Mouse (Mus musculus): Measurements from ENCODE around the gene Fbxo2. TPM values are rescaled to one million over a fixed set of nuclear protein-coding genes. Genes with fewer than 3 reads are reported as not detected.
"Not testable (repeated sequence)": the region's sequence is repeated elsewhere in the genome, so short reads cannot be mapped to it uniquely, and the experiment has no call there.

Fbxo2 gene
- total RNA-seq (2022): 100 to 1,000 TPM; 112 to 133 (median 119) TPM

DNA sequence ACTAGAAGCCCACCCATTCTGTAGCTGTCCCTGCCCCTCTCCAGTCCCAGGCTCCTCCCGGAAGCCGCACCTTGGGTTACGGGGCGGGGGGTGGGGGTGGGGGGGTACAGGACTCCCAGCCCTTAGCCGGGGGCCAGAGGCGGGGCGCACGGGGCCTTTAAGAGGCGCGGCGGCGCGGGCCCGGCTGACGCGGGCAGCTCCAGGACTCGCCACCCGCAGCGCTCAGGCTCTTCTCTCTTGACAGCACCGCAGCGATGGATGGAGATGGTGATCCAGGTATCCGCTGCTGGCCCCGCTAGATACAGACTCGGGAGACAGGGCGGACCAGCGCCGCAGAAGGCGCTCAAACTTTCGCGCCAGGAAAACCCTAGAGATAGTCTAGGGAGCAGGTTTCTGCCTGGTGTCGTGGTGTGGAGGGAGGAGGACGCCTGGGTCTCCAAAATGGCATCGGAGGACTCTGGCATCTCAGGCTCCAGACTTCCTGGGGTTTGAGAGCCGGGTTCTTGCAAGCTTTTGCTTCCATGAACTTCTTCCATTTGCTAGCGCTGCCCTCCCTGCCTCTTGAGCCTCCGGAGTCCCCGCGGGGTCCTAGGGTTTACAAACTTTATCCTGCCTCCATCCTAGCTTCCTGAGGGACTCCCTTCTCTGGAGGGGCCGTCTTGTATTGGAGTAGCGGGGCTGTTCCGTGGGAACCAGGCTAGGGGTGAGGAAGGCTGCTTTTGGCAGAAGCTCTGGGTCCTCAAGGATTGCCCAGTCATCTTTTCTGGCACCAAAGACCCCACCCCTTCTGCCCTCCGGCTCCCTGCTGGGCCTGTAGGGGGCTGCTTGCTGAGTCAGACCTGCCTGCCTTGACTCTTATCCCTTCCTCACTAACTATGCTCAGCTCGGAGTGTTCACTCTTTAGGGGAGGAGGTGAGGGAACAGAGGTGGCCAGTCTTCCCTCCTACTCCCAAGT, at the start of gene Fbxo2, which contains the start of gene Fbxo44:
TSS of gene Fbxo2 (plus strand) at position 186 of the 955 bp plus-strand sequence.
TSS of gene Fbxo44 (minus strand) at position 47 of the 955 bp plus-strand sequence.
- peak in 1 of 2 experiments; percentile 49 for DNase-seq (ENCODE audit: low spot score in 2 of 2)

DNA sequence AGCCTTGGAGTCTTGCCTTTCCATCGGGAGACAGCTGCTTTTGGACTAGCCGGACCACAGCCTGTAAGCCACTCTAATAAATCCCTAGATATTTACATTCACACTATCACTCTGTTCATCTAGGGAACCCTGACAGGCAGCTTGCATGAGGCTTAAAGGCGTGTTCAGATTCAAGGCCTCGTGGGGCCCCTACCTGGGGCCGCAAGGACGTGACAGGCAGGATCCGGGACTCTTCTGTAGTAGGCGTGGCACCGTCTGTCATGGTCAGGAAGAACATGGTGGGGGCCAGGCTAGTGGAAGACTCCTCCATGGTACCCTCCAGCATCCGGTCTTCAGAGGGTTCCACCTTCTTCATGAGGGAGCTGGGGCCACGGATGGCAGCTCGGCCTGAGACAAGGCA, 47.9 kb upstream of the Fbxo2 start:
- no peak for DNase-seq (ENCODE audit: low spot score in 2 of 2)

DNA sequence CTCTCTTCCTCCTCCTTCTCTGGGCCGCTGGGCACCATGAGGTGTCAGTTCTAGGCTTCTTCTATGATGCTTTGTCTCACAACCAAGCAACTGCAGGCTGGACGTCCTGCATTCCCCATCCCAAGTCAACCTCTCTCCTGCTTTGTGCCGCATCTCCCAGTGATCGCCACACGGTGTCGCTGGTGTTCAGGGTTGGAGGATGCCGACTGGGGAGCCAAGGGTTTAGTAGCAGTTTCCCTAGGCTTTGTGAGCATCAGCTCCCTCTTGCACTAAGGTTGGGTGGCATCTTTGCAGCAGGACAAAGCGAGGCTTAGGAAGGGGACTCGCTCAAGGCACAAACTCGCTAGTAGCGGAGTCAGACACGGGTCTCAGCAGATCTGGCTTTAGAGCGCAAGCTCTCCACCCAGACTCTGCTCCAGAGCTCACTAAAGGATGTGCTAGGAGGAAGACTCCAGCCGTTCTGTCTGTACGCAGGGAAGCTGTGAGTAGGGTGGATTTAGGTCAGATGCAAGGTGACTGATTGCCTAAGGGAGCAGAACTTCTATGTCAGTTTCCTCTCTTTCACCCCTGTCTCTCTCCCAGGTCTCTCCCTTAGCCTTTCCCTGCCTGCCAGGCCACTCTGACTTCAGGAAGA, 45.5 kb upstream of the Fbxo2 start:
- peak; percentile 75 to 78 for DNase-seq (ENCODE audit: low spot score in 2 of 2)

DNA sequence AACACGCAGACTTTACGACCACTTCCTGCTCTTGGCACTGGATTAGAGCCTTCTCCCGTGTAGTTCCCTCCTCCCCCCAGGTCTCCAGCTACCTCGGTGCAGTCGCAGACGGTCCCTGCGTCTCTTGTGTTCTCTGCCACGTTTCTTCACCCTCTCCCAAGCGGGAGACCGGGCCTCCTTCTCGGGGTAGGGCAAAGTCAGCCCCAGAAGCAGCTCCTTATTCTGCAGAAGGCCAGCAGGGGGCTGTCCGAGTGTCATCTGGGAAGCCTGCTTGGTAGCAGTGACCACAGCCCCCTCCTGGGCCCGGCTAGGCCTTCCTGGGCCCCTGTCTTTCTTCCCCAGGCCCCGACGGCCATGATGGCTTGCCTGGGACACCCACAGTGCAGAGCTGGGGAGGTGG, 45.0 kb upstream of the Fbxo2 start:
- no peak for DNase-seq (ENCODE audit: low spot score in 2 of 2)

DNA sequence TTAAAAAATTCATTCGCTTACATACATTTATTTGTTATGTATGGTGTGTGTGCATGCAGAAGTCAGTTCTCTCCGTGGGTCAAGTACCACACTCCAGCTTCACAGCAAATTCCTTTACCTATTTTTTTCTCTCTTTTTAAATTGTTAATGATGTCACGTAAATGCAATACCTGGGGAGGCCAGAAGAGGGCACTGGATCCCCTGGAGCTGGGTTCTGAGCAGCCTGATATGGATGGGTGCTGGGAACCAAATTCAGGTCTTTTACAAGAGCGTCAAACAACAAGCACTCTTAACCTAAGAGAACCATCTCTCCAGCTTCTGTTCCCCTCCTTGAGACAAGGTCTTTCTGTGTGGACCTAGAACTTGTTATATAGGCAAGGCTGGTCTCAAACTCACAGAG, 43.8 kb upstream of the Fbxo2 start:
- no peak for DNase-seq (ENCODE audit: low spot score in 2 of 2)

DNA sequence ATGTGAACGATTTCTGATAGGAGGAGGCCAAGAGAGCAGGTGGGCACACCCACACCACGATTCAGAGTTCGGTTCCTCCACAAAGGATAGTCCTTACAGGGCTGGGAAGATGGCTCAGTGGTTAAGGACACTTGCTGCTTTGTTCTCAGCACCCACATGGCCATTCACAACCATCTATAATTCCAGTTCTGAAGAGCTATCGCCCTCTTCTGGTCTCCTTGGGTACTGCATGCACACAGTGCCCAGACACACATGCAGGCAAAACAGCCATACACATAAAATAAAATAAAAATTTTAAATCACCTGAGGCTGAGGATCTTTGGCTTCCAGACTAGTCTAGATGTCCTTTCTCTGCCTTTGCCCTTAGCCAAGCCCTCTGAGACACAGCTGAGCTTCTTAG, 43.0 kb upstream of the Fbxo2 start:
- no peak for DNase-seq (ENCODE audit: low spot score in 2 of 2)

DNA sequence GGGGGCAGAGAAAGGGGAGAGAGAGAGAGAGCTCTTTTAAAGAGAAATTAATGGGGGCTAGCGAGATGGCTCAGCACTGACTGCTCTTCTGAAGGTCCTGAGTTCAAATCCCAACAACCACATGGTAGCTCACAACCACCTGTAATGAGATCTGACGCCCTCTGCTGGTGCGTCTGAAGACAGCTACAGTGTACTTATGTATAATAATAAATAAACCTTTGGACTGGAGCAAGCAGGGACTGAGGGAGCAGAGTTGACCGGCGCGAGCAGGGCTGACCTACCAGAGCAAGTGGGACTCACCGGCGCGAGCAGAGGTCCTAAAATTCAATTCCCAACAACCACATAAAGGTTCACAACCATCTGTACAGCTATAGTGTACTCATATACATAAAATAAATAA, 40.8 kb upstream of the Fbxo2 start:
- DNase-seq (ENCODE audit: low spot score in 2 of 2): not testable (repeated sequence)

DNA sequence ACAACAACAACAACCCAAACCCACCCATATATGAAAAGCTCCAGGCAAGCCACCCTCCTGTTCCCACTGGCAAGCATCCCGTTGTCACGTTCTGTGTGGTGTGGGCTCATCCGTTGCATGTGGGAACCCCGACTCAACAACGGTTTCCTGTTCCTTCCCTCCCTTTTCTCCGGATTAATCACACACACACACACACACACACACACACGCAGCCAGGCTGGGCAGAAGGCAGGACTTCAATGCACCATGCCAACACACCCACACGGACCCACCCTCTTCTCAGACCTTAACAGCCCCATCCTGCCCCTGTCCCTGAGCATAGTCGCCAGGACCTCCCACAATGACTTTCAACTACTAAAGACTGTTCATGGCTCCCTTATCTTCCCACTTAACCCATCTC, 39.9 kb upstream of the Fbxo2 start:
- no peak for DNase-seq (ENCODE audit: low spot score in 2 of 2)

DNA sequence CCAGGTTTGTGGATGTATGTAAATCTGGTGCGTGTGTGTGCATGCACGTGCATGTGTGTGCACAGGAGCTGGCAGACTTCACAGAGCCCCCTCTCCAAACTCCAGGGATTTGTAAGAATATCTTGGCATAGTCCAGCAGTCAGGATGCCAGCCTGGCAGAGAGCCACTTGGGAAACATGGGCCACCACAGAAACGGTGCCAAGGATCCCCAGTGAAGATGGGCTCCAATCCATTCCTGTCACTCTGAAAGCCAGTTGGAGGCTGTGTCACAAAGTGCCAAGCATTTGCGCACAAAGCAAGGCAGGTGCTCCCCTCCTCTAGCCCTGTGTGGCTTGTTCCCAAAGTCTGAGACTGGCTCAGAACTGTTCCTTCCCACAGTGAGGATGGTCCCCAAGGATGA, 39.1 kb upstream of the Fbxo2 start:
- DNase-seq (ENCODE audit: low spot score in 2 of 2): peak; percentile 45 to 75

DNA sequence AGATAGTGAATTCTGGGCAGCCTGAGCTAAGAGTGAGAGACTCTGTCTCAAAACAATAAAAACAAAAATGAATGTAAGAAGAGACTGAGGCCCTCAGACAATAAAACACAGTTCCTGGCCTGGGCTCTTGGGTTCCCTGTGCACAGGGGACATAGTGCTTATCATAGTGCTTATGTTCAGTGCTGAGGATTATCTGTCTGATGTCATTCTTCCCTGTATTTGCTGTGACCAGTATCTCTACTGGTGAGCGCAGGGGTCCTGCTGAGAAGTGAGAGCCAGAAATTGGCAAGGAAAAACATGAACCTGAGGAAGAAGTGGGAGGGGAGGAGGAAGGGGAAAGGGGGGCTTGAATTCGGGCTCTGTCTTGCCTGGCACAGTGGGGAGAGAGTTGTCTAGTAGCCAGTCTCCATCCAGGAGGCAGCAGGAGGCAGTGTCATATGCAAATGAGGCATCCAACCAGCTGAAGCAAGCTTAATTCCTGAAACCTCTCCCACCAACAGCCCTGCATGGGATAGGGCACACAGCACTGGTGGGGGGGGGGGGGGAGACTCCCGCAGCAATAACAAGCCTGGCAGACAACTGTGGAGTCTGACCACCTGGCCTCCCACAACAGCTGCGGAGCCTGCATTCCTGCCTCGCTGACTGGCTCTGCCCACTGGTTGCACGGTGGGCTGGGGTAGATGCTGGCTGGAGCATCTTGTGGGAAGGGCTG, 38.3 kb upstream of the Fbxo2 start:
- no peak for DNase-seq (ENCODE audit: low spot score in 2 of 2)

DNA sequence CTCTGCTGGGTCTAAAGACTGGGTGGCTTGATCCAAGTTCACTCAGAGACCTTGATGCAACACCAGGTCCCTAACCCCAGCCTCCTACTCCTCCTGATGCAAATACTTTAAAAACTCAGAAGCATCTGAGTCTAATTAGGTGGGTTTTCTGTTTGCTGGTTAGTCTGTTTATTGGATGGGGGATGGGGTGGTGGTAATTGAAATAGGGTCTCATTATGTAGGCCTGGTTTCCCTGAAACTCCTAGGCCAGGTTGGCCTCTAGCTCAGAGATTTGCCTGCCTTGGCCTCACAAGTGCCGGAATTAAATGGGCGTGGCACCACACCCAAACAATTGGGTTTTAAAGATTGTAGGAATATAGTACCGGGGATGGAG, 37.7 kb upstream of the Fbxo2 start:
- DNase-seq (ENCODE audit: low spot score in 2 of 2): no peak

DNA sequence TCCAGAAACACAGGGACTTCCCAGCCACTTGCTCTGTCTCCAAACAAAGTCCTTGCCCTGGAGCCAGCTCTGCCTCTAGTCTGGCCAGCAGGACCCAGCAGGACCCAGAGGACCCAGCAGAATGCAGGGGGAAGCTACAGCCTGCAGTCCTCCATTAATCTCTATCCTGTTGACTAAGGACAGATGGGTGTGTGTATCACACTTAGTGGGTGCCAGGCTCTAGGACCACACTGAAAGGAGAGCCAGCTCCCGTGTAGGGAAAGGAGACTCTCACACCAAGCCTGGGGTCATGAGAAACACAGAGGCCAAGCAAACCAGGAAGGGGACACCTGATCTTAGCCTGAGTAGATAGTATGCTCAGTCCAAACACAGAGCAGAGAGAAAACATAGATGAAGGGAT, 32.2 kb upstream of the Fbxo2 start:
- DNase-seq (ENCODE audit: low spot score in 2 of 2): no peak

DNA sequence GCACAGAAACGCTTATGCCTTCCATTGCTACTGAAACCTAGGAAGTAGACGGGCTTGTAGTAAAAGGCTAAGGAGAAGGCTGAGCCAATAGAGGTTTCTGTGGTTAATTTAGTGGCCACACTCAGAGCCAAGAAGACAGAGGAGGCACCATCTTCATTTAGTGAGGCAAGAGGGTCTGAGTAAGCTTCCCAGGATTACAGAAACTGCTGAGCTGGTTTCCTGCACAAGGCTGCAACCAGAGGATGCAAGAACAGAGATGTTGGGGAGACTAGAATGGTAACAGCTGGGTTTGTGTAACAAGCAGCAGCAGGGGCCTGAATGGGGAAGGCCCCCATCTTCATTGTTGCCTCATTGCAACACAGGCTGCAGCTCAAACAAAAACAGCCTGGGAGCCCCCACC, 31.7 kb upstream of the Fbxo2 start:
- DNase-seq (ENCODE audit: low spot score in 2 of 2): no peak

DNA sequence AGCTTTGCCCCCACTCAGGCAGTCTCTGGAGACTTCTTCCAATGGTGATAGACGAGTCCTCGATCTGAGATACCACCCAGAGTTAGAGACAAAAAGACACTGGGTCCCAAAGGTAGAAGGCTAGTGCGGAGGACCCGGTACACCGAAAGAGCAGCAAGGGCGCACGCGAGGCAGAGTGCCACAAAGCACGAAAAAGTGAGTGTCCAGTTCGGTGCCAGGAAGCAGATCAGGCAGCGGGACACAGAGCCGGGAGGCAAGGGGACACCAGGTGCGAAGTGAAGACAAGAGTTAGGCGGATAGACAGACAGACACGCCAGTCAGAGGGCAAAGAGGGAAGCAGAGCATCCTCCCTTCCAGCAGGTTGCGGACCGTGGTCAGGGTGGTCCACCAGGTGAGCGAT, 30.3 kb upstream of the Fbxo2 start, which contains the start of gene Mad2l2:
TSS of gene Mad2l2 (plus strand) at position 252 of the 400 bp plus-strand sequence.
- DNase-seq (ENCODE audit: low spot score in 2 of 2): no peak

DNA sequence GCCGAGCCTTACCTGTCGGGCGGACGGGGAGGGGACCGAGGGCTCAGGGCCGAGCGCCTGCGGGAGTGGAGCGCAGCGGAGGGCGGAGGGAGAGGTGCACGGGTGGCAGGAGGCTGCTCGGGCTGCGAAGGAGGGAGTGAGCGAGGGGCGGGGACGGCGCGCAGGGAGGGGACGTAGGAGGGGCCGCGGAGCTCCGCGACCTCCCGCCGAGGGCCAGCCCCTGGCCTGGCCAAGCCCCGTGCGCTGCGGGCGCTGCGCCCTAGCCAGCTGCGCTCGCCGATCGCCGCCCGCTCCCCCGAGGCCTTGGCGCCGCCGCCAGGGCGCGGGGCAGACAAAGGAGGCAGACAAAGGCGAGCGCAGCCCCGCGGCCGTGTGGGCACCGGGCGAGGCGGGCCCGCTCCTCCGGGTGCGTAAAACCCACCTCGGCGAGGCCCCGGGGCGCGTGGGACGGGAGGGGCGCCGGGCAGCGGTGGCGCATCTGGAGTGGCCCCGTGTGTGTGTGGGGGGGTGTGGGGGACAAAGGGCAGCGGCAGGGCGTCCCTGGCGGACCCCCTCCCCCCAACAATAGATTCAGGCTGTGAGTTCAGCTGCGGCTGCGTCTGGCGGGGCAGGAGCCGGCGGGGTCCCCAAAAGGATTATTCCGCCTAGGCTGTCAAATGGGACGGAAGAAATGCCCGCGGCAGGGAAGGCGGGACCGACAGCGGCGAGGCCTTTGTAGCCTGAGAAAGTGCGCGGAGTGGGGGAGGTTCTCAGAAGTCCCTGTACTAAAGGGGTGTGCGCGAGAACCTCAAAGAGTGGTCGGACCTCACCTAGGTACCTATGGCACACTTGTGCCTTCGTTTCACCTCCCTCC, 29.6 kb upstream of the Fbxo2 start, which contains the start of gene Draxin:
TSS of gene Draxin (minus strand) at position 138 of the 853 bp plus-strand sequence.
- no peak for DNase-seq (ENCODE audit: low spot score in 2 of 2)

DNA sequence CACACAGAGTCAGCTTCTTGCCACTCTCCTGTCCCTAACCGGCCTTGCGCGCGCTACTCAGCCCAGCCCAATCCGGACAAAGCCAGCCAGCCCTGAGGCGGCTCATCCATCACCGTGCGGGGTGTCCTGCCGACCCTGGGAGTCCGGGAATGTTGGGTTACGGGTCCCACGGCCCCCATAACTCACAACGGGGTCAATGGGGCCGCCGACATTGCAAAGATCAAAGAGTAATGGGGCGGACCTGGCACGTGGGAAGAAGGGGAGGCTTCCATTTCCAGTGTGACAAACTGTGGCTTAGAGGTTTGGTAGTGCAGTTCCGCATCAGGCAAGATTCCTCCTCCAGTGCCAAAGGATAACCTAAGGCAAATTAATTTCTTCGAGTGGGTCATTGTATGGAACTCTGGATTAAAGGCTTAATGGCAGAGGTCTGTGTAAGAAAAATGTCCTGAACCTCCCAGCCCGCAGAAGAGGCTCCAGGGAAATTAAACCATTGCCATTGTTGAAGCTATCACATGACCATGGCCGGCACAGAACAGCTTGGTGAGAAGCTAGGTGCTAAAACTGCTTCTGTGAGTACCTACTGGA, 28.8 kb upstream of the Fbxo2 start:
- no peak for DNase-seq (ENCODE audit: low spot score in 2 of 2)

DNA sequence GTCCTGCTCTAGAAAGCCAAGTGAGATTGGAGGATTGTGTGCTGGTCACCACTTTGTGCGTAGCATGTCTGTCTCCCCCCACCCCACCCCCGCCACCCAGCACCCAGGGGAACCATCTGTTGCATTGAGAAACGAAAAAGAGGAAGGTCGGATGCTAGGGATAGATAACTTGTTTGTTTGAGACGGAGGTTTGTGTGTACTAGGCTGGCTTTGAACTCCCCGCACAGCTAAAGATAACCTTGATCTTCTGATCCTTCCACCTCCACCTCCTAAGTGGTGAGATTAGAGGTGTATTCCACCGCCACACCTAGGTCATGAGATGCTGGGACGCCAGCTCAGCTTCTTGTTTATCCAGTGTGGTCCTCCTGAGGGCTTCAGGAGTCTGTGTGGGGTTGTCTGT, 25.4 kb upstream of the Fbxo2 start:
- no peak for DNase-seq (ENCODE audit: low spot score in 2 of 2)

DNA sequence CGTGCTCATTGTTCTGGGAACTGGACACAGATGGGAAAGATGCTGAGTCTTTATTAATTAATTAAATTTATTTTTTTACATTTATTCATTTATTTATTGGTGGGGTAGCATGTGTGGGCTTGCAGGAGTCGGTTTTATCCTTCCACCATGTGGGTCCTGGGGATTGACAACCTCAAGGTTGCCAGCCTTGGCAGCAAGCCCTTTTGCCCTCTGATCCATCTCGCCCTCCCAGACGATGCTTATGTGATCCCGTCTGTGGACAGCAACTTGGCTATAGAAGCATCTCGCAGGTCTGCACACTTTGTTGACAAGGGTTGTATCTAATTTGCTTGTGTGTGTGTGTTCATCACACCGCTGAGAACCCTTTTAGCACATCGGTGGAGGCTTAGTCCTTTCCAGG, 22.9 kb upstream of the Fbxo2 start:
- DNase-seq (ENCODE audit: low spot score in 2 of 2): no peak

DNA sequence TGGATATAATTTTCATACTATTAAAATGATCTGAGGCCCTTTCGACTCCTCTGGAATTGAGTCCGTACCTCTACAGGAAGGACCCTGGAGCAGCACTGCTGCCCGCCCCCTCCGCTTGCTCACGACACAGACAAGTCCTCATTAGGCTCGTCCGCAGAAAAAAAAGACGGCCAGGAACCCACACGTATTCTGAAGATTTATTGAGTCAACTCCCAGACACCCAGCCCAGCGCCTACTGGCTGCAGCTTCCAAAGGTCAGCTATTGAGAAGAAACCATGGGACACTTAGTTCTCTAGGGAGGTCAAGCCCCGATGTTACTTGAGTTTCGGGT, 20.7 kb upstream of the Fbxo2 start:
- DNase-seq (ENCODE audit: low spot score in 2 of 2): no peak

DNA sequence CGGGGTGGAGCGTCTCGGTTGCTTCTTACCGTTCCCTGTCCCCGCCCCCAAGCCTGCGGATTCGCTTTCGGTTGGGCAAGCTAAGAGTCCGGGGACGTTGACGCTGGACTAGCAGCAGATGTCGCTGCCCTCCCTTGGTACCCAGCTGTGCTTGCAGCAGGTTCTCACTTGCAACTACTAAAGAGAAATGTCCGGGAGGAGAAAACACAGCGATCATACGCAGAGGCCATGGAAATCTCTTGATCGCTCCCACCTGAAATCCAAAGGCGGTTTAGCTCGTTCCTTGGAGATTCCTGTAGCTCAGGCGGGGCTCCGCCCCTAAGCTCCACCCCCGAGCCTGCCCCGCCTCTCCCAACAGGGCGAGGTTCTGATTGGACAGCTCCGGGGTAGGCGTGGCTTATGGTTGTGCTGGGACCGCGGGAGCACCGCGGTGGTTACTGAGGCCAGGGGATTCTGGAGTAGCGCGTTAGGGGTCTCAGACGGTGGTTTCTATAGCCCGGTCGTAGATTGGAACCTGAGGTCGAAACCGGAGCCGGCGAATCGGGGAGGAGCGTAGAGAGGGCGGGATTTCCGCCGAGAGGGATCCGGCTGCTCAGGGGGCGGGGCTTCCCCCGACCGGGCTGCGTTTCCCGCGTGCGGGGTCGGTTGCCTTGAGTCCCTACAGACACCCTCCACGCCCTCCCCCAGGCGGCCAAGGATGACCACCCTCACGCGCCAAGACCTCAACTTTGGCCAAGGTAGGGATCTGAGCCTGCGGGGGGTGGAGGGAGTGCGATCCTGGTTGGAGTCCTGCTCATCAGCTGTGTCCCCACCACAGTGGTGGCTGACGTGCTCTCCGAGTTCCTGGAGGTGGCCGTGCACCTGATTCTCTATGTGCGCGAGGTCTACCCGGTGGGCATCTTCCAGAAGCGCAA, 20.1 kb upstream of the Fbxo2 start:
- DNase-seq (ENCODE audit: low spot score in 2 of 2): peak; percentile 89 to 93

Measured in layer of hippocampus, adult 8-10 months (tissue).